Mouse (Mus musculus) lung, postnatal 0 days (tissue): ENCODE measurements around the gene Ift80. TPM values are rescaled to one million over a fixed set of nuclear protein-coding genes. Genes with fewer than 3 reads are reported as not detected.

ENCODE experiments used
- ATAC-seq: fragments of 200-750 bp; cut with Nextera tagmentation; 2 replicates; pipeline ENCODE4 v1.8.0; 2017; ENCODE audit warnings: moderate library complexity
- DNase-seq: peaks from one replicate; pipeline ENCODE4 v3.0.0-alpha.2; 2016; ENCODE audit warnings: low spot score
- H3K27ac ChIP-seq: fragments of 300-500 bp; sonication (generic); 2 replicates; pipeline ENCODE4 v1.5.1; 2014; ENCODE audit warnings: antibody characterized with exemption, mild to moderate bottlenecking, low read length, mixed read lengths
- H3K27me3 ChIP-seq: fragments of 300-500 bp; sonication (generic); replicated peaks from 2 replicates; pipeline ENCODE4 v1.6.1; 2014; ENCODE audit warnings: low read length, mixed read lengths; ENCODE audit not compliant: insufficient read depth
- H3K36me3 ChIP-seq: fragments of 300-500 bp; sonication (generic); 2 replicates; pipeline ENCODE4 v1.6.1; 2014; ENCODE audit warnings: low read length, mixed read lengths; ENCODE audit not compliant: insufficient read depth
- H3K4me1 ChIP-seq: fragments of 300-500 bp; sonication (generic); 2 replicates; pipeline ENCODE4 v1.6.1; 2014; ENCODE audit warnings: antibody characterized with exemption, low read depth, low read length, mixed read lengths; ENCODE audit not compliant: insufficient read depth
- H3K4me2 ChIP-seq: fragments of 300-500 bp; sonication (generic); replicated peaks from 2 replicates; pipeline ENCODE4 v1.6.1; 2014; ENCODE audit warnings: low read depth, mild to moderate bottlenecking, low read length, moderate library complexity, mixed read lengths
- H3K4me3 ChIP-seq: fragments of 300-500 bp; sonication (generic); 2 replicates; pipeline ENCODE4 v1.5.1; 2014; ENCODE audit warnings: low read depth, low read length
- H3K9ac ChIP-seq: fragments of 300-500 bp; sonication (generic); replicated peaks from 2 replicates; pipeline ENCODE4 v1.6.1; 2014; ENCODE audit warnings: low read depth, mild to moderate bottlenecking
- H3K9me3 ChIP-seq: fragments of 300-500 bp; sonication (generic); 2 replicates; pipeline ENCODE4 v1.6.1; 2016; ENCODE audit warnings: low read length, mixed read lengths
- CTCF ChIP-seq: IDR thresholded peaks from 2 replicates; pipeline ENCODE4 v1.5.1; 2016; ENCODE audit warnings: antibody characterized with exemption, mild to moderate bottlenecking
- EP300 ChIP-seq: IDR thresholded peaks from 2 replicates; pipeline ENCODE4 v1.6.1; 2016; ENCODE audit warnings: antibody characterized with exemption, mild to moderate bottlenecking, control low read depth
- WGBS: fragments of 180-500 bp; shearing (Covaris S2); extraction: QIAGEN DNeasy Blood & Tissue Kit; methylation state at CpG from one replicate; pipeline ENCODE4 v1.1.7; 2014; 5-methylcytosine and 5-hydroxymethylcytosine counted together
- polyA plus RNA-seq: library from polyadenylated mRNA; unstranded; fragments of >200 nt; fragmentation: Nextera tagmentation; extraction: Ambion mirVana; gene quantifications from 2 replicates; pipeline ENCODE4 v1.2.1, GENCODE M21; 2015

Gene Ift80
- polyA plus RNA-seq, 1 experiment from 2014 or later: 5.9 TPM

DNA sequence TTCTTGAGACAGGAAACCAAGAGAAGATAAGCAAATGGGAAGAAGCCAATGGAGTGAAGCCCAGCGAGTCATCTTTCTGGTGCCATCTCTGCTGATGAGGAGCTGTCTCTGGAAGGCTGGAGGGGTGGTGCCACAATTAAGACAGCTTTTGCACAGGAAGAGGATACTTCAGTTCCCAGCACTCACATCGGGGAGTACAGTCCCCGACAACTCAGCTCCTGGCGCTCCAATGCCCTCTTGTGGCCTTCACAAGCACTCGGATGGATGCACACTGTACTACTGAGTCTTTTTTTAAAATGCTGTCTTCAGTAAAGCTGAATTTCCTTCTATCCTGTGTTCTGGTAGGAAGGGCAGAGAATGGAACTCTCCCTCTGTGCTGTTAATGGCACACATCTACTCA is 107.2 kb downstream of the Ift80 start:
- H3K9ac ChIP-seq: no peak overlapping the region
- 90% methylated on average over 5 of the region's 5 CpGs for WGBS
- H3K27me3 ChIP-seq: no peaks in the 10 kb centered on the region
- H3K27ac ChIP-seq: no peak overlapping the region
- H3K36me3 ChIP-seq: no peaks in the 10 kb centered on the region
- TF ChIP-seq EP300: no peak
- no peak for TF ChIP-seq CTCF
- H3K4me2 ChIP-seq: no peak overlapping the region
- H3K4me3 ChIP-seq: no peak overlapping the region
- H3K4me1 ChIP-seq: no peaks in the 10 kb centered on the region
- H3K9me3 ChIP-seq: no peaks in the 10 kb centered on the region
- no peak for ATAC-seq
- no peak for DNase-seq

- no peak overlapping the region for H3K9ac ChIP-seq
- no peaks in the 10 kb centered on the region for H3K27me3 ChIP-seq
- H3K27ac ChIP-seq: no peak overlapping the region
- no peak overlapping the region for H3K4me3 ChIP-seq
- no peaks in the 10 kb centered on the region for H3K4me1 ChIP-seq
- no peak overlapping the region for H3K4me2 ChIP-seq
- TF ChIP-seq CTCF (no peak), EP300 (no peak)
- 47% methylated on average over 4 of the region's 4 CpGs for WGBS
- no peaks in the 10 kb centered on the region for H3K9me3 ChIP-seq
- ATAC-seq (no peak), DNase-seq (no peak)
- H3K36me3 ChIP-seq: no peaks in the 10 kb centered on the region
Measured at GRCm38 (mm10) chr3:68895426-68895825, 108.9 kb downstream of the Ift80 start.

DNA sequence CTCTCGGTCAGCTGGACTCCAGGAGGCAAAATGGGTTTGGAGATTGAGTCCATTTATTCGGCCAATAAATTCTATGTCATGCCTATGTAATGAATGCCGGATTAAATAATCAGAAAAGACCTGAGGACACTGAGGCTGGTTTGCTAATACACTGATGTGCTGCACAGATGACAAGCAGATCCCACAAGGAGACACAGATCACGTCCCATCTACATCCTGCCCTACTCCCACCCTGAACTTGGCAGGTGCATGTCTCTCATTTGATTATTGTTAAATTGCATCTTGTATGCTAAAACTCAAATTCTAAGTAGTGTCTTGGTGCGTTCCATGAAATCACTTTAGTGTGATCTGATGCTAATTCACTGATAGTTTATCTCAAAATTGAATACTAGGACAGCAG is 117.5 kb downstream of the Ift80 start:
- DNase-seq (no peak), ATAC-seq (no peak)
- TF ChIP-seq CTCF (no peak), EP300 (no peak)
- Histone ChIP-seq H3K9ac (no peak overlapping the region), H3K27me3 (no peaks in the 10 kb centered on the region), H3K4me3 (no peak overlapping the region), H3K9me3 (no peaks in the 10 kb centered on the region), H3K36me3 (no peaks in the 10 kb centered on the region), H3K4me2 (no peak overlapping the region), H3K4me1 (no peaks in the 10 kb centered on the region), H3K27ac (no peak overlapping the region)
- 85% methylated on average over 5 of the region's 5 CpGs for WGBS

DNA sequence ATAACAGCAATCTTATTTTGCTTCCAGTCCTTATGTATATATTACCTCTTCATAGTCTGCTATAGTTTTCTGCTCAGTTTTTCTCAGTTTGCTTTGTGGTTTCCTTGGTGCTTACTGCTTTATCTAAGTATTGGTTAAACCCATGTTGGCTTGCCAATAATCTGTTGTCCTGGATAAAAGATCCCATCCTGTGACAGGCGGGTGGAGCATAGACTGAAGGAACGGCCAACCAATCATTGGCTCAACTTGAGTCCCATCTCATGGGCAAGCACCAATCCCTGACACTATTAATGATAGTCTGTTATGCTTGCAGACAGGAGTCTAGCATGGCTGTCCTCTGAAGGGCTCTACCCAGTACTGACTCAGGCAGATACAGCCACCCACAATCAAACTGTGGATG is 130.3 kb downstream of the Ift80 start:
- Histone ChIP-seq H3K27me3 (peaks cover 19% of the 10 kb centered on the region; the same call in 1 of the 2 replicates), H3K4me1 (no peaks in the 10 kb centered on the region), H3K4me2 (no peak overlapping the region), H3K36me3 (no peaks in the 10 kb centered on the region), H3K27ac (no peak overlapping the region), H3K9me3 (no peaks in the 10 kb centered on the region), H3K4me3 (no peak overlapping the region), H3K9ac (no peak overlapping the region)
- ATAC-seq: no peak
- no peak for TF ChIP-seq EP300
- no peak for TF ChIP-seq CTCF
- DNase-seq: no peak
- WGBS: 97% methylated on average over 2 of the region's 2 CpGs

- Histone ChIP-seq H3K9me3 (no peaks in the 10 kb centered on the region), H3K36me3 (no peaks in the 10 kb centered on the region), H3K4me1 (no peaks in the 10 kb centered on the region), H3K4me3 (peak overlapping the region; percentile 51), H3K27ac (no peak overlapping the region), H3K9ac (no peak overlapping the region), H3K27me3 (peaks cover 25% of the 10 kb centered on the region), H3K4me2 (peak overlapping the region; percentile 98)
- TF ChIP-seq EP300: no peak
- TF ChIP-seq CTCF: no peak
- 8% methylated on average over 15 of the region's 15 CpGs for WGBS
- ATAC-seq (0 out of 2 replicates have a peak, but pooled peaks have one; percentile 21), DNase-seq (no peak)
Measured at GRCm38 (mm10) chr3:68870568-68870950, 133.8 kb downstream of the Ift80 start.

GRCm38 (mm10) chr3:68869691-68870567 is 134.4 kb downstream of the Ift80 start:
- WGBS: 1% methylated on average over 64 of the region's 96 CpGs

More at GRCm38 (mm10) chr3:68869691-68870567, 134.4 kb downstream of the Ift80 start:
- no peak overlapping the region for H3K27ac ChIP-seq
- peaks cover 25% of the 10 kb centered on the region for H3K27me3 ChIP-seq
- TF ChIP-seq CTCF (peak; percentile 60), EP300 (no peak)
- H3K9me3 ChIP-seq: no peaks in the 10 kb centered on the region
- H3K9ac ChIP-seq: no peak overlapping the region
- H3K4me2 ChIP-seq: peak overlapping the region; percentile 98
- peak; percentile 67 for ATAC-seq
- H3K36me3 ChIP-seq: no peaks in the 10 kb centered on the region
- H3K4me3 ChIP-seq: peak overlapping the region; percentile 51
- H3K4me1 ChIP-seq: no peaks in the 10 kb centered on the region
- DNase-seq: peak; percentile 24
